ENCODE assay signal across 22 mouse cellular contexts in the genomic region with DNA sequence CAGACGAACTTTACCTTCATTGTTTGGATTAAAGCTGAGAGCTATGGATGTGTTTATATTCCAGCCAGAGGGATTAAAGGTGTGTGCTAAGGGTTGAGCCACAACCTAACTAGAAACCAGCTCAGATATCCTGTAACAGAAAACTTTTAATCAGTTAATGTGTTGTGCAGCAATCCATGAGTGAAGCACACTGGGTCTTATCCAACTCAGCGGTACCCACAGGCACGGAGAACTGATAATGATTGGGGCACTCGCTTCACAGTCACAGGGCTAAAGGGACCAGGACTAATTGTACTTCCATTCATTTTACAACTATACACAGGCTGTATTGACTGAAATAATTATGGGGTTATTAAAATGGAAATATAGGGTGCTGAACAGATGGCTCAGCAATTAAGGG. TPM values are rescaled to one million over a fixed set of nuclear protein-coding genes. Genes with fewer than 3 reads are reported as not detected.
DNase-seq lines count a peak whose midpoint lies in the region; ATAC-seq and TF ChIP-seq lines count a peak whose summit lies in the region.
"Had no signal": no experiment of that assay in that cellular context is flagged by ENCODE, and none has a peak within 500 bp of the region (broad histone marks: within the 10 kb centered on the region; RNA-seq: fewer than 3 reads in every experiment).

No protein-coding gene starts in this region.

- TF ChIP-seq EP300 in liver, embryonic 14.5 days (IDR thresholded peaks at IDR 0.05; ENCODE audit: low read depth): peak; percentile 77

- DNase-seq in liver: peak; percentile 61
- DNase-seq in liver, embryonic 14.5 days (ENCODE audit: low read depth in 3 of 3, low spot score in 3 of 3): no peak
- no peak for DNase-seq in neural tube, embryonic 10.5 days (ENCODE audit: extremely low spot score, low spot score)
- DNase-seq in gastrocnemius, postnatal 36 days: no peak
- no peak for DNase-seq in kidney, postnatal 14 days
- no peak for DNase-seq in heart, postnatal 4 days
- DNase-seq: adrenal gland, postnatal 10 days; cerebellum, adult 18-20 months; cerebellum, adult 9-11 months; cerebellum, postnatal 36 days; forebrain, postnatal 0 days; gastrocnemius, adult 2 months; gastrocnemius, postnatal 25 days; heart, adult 18-20 months; heart, postnatal 10 days had no signal

- no peaks in the 10 kb centered on the region for H3K9me3 ChIP-seq in liver, embryonic 14.5 days (ENCODE audit: control insufficient read depth, low read length)
- H3K9me3 ChIP-seq: embryonic facial prominence, embryonic 10.5 days; forebrain, embryonic 13.5 days; heart, embryonic 10.5 days; hindbrain, embryonic 13.5 days had no signal

- no peak for TF ChIP-seq CTCF in liver, embryonic 14.5 days (IDR thresholded peaks at IDR 0.05; ENCODE audit: low read depth)

- 19% methylated on average over 4 of the region's 4 CpGs for WGBS in liver, embryonic 14.5 days (ENCODE audit: insufficient replicate concordance)

- intact Hi-C loops in gastrocnemius, postnatal 36 days (cut with DNase I): no loop called here

- peak overlapping the region; percentile 48 for H3K27ac ChIP-seq in liver, embryonic 14.5 days
- H3K27ac ChIP-seq: embryonic facial prominence, embryonic 10.5 days; forebrain, embryonic 13.5 days; gastrocnemius, adult 2 months; heart, embryonic 10.5 days; hindbrain, embryonic 13.5 days; hindbrain, postnatal 0 days had no signal

- H3K4me1 ChIP-seq in liver, embryonic 14.5 days (replicated peaks; ENCODE audit: control insufficient read depth in 2 of 2, insufficient read depth in 2 of 2, low read length in 1 of 2): peaks cover 25 to 39% of the 10 kb centered on the region in 2 experiments

- no peaks in the 10 kb centered on the region for H3K36me3 ChIP-seq in liver, embryonic 14.5 days (replicated peaks; ENCODE audit: control insufficient read depth, insufficient read depth, low read depth)
- H3K36me3 ChIP-seq: embryonic facial prominence, embryonic 10.5 days; heart, embryonic 10.5 days; hindbrain, embryonic 13.5 days had no signal

- no peaks in the 10 kb centered on the region for H3K27me3 ChIP-seq in liver, embryonic 14.5 days (ENCODE audit: control insufficient read depth, insufficient read depth, low read length)

- H3K4me3 ChIP-seq in liver, embryonic 14.5 days (ENCODE audit: insufficient read depth in 1 of 2, low read depth in 2 of 2, low read length in 2 of 2): no peak overlapping the region
- H3K4me3 ChIP-seq: embryonic facial prominence, embryonic 10.5 days; forebrain, embryonic 13.5 days; gastrocnemius, adult 2 months; heart, embryonic 10.5 days; hindbrain, embryonic 13.5 days had no signal

- peak; percentile 63 for ATAC-seq in liver, embryonic 14.5 days (ENCODE audit: insufficient read depth)
- peak; percentile 35 for ATAC-seq in megakaryocyte progenitor cell, adult 5-6 weeks (replicated peaks; ENCODE audit: poor library complexity)
- ATAC-seq: forebrain, embryonic 13.5 days; forebrain, postnatal 0 days; hindbrain, postnatal 0 days had no signal

- peak overlapping the region; percentile 24 for H3K9ac ChIP-seq in liver, embryonic 14.5 days (replicated peaks)
- H3K9ac ChIP-seq: forebrain, embryonic 13.5 days; forebrain, postnatal 0 days; hindbrain, embryonic 13.5 days had no signal

- peak overlapping the region; percentile 44 for H3K4me2 ChIP-seq in liver, embryonic 14.5 days (ENCODE audit: low read depth)
- H3K4me2 ChIP-seq: forebrain, embryonic 13.5 days; hindbrain, embryonic 13.5 days had no signal

RNA-seq across cellular contexts. Expression of a gene that starts 26.5 kb away (rescaled TPM):
- polyA plus RNA-seq in liver, embryonic 14.5 days (2012; rRNA removed): 14.8 and 20.7 TPM in 2 replicates
- 14.7 and 18.9 TPM in 2 replicates for polyA plus RNA-seq in liver, embryonic 14.5 days (2014; fragmentation: Nextera tagmentation; extraction: Ambion mirVana)
- total RNA-seq in megakaryocyte progenitor cell, adult 5-6 weeks (2015): 40.3 and 43.1 TPM in 2 replicates
- 96.0 and 124 TPM in 2 replicates for total RNA-seq in megakaryocyte progenitor cell, adult 5-6 weeks (2017)
- 10 to 100 TPM; 48.9 to 49.7 TPM for total RNA-seq in gastrocnemius, postnatal 36 days (2021)
- total RNA-seq in heart, postnatal 4 days (2021): 10 to 100 TPM; 89.9 to 99.9 TPM

RNA-seq across cellular contexts. Expression of a gene that starts 29.6 kb away (rescaled TPM):
- 0.25 and 0.48 TPM in 2 replicates for polyA plus RNA-seq in liver, embryonic 14.5 days (2012; rRNA removed)
- 0.85 and 1.00 TPM in 2 replicates for polyA plus RNA-seq in liver, embryonic 14.5 days (2014; fragmentation: Nextera tagmentation; extraction: Ambion mirVana)
- total RNA-seq in megakaryocyte progenitor cell, adult 5-6 weeks (2015): not detected in 2 replicates
- total RNA-seq in megakaryocyte progenitor cell, adult 5-6 weeks (2017): not detected in 2 replicates
- total RNA-seq in gastrocnemius, postnatal 36 days (2021): under 1 TPM; 0.20 to 0.27 TPM
- total RNA-seq in heart, postnatal 4 days (2021): under 1 TPM; 0.45 to 0.95 TPM
- total RNA-seq: gastrocnemius, adult 2 months; gastrocnemius, postnatal 25 days; hematopoietic stem cell, adult 5-6 weeks had no signal

RNA-seq across cellular contexts. Expression of a gene that starts 41.9 kb away (rescaled TPM):
- polyA plus RNA-seq in liver, embryonic 14.5 days (2012; rRNA removed): 53.0 and 150 TPM in 2 replicates
- 493 and 495 TPM in 2 replicates for polyA plus RNA-seq in liver, embryonic 14.5 days (2014; fragmentation: Nextera tagmentation; extraction: Ambion mirVana)
- total RNA-seq in megakaryocyte progenitor cell, adult 5-6 weeks (2015): 175 and 219 TPM in 2 replicates
- total RNA-seq in megakaryocyte progenitor cell, adult 5-6 weeks (2017): 84.9 and 94.9 TPM in 2 replicates
- 1,000 to 10,000 TPM; 1,029 to 1,117 TPM for total RNA-seq in gastrocnemius, postnatal 36 days (2021)
- total RNA-seq in heart, postnatal 4 days (2021): 1,000 to 10,000 TPM; 1,091 to 1,121 TPM

RNA-seq across cellular contexts. Expression of a gene that starts 48.0 kb away (rescaled TPM):
- 7.3 and 12.9 TPM in 2 replicates for polyA plus RNA-seq in liver, embryonic 14.5 days (2012; rRNA removed)
- 13.3 and 17.3 TPM in 2 replicates for polyA plus RNA-seq in liver, embryonic 14.5 days (2014; fragmentation: Nextera tagmentation; extraction: Ambion mirVana)
- total RNA-seq in megakaryocyte progenitor cell, adult 5-6 weeks (2015): 126 and 131 TPM in 2 replicates
- total RNA-seq in megakaryocyte progenitor cell, adult 5-6 weeks (2017): 69.8 and 118 TPM in 2 replicates
- total RNA-seq in gastrocnemius, postnatal 36 days (2021): 10 to 100 TPM; 41.0 to 41.6 TPM
- 10 to 100 TPM; 62.3 to 65.8 TPM for total RNA-seq in heart, postnatal 4 days (2021)

Comparison
In these comparisons a context has a peak if more than half of its experiments do, and no peak if none do; other contexts are left out.
1. RNA of a gene that starts 41.9 kb away (total RNA-seq): 1,091 to 1,121 TPM in heart, postnatal 4 days and 1,029 to 1,117 TPM in gastrocnemius, postnatal 36 days; 84.9 to 219 TPM in megakaryocyte progenitor cell, adult 5-6 weeks; every median in the first group is over 4 times any median in the second.